Mouse (Mus musculus) cortical plate, adult 2 months (tissue): ENCODE measurements around the gene Irgm2.

ENCODE experiments used
- CTCF ChIP-seq: fragments of 200-500 bp; IDR thresholded peaks from 2 replicates; pipeline ENCODE4 v1.5.1; 2011; ENCODE audit warnings: mild to moderate bottlenecking, control low read depth, low read length; ENCODE audit not compliant: insufficient read depth; ENCODE audit errors: extremely low read depth
- POLR2A ChIP-seq: fragments of 200-500 bp; IDR thresholded peaks from 2 replicates; pipeline ENCODE4 v1.6.1; 2011; ENCODE audit warnings: mild to moderate bottlenecking, low read length, control low read depth; ENCODE audit not compliant: insufficient read depth; ENCODE audit errors: extremely low read depth

- TF ChIP-seq POLR2A: no peak
- TF ChIP-seq CTCF: no peak
Measured at GRCm38 (mm10) chr11:58249203-58249981, 50.0 kb downstream of the Irgm2 start.
